Mouse (Mus musculus) ZHBTc4 (cell line): ENCODE measurements around the gene Clcn1.

ENCODE experiments used
- DNase-seq: peaks from one replicate; pipeline ENCODE4 v3.0.0-alpha.2; 2011; ENCODE audit warnings: low read depth, low spot score

Clcn1 gene

GRCm38 (mm10) chr6:42364607-42365006 lies 78.1 kb downstream of the Clcn1 start:
- DNase-seq: no peak

DNA sequence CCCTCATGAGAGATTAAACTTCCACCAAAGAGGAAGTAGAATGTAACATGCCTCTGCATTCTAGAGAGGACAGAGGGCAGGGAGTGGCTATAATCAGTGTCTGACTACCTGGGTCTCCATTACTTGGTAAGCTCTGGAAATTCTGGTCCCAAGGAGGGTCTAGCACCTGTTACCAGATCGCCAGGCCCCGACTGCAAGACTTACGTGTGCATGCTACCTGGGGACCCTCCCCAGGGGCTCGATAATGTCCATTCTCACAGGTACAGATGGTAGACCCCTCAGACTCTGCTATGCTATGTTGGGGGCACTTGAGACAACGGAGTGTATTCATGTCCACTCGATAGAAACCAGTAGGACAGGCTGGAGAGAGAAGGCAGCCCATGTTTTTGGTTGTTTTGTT lies 78.7 kb downstream of the Clcn1 start:
- DNase-seq: no peak
